Mouse (Mus musculus) embryonic fibroblast, embryonic 13.5 days (primary cell): ENCODE measurements around the gene Sfswap. TPM values are rescaled to one million over a fixed set of nuclear protein-coding genes. Genes with fewer than 3 reads are reported as not detected.
"Not testable (repeated sequence)": the region's sequence is repeated elsewhere in the genome, so short reads cannot be mapped to it uniquely, and the experiment has no call there.

Experiments used
- H3K27ac ChIP-seq: 2 replicates; pipeline ENCODE4 v1.5.1; 2012; ENCODE audit warnings: low read length, control low read depth, inconsistent platforms; ENCODE audit not compliant: insufficient read depth
- H3K4me1 ChIP-seq: 2 replicates; pipeline ENCODE4 v1.6.1; 2011; ENCODE audit warnings: low read length; ENCODE audit not compliant: control insufficient read depth, insufficient read depth
- H3K4me3 ChIP-seq: 2 replicates; pipeline ENCODE4 v1.5.1; 2011; ENCODE audit warnings: mild to moderate bottlenecking, control low read depth, low read length; ENCODE audit not compliant: insufficient read depth
- CTCF ChIP-seq: IDR thresholded peaks from 2 replicates; pipeline ENCODE4 v1.5.1; 2011; ENCODE audit warnings: mild to moderate bottlenecking, control low read depth, low read length, moderate library complexity, borderline replicate concordance; ENCODE audit not compliant: insufficient read depth
- POLR2A ChIP-seq: IDR thresholded peaks from 2 replicates; pipeline ENCODE4 v1.6.1; 2011; ENCODE audit warnings: low read depth, mild to moderate bottlenecking, control low read depth, low read length, moderate library complexity
- polyA plus RNA-seq: library from polyadenylated mRNA; stranded (reverse); fragments of >200 nt; gene quantifications from 2 replicates; pipeline ENCODE4 v1.2.4, GENCODE M21; 2011; ENCODE audit warnings: low read depth; ENCODE audit not compliant: missing spikeins, insufficient read length

Sfswap gene
- polyA plus RNA-seq, result 65.4 and 76.7 TPM in 2 replicates

DNA sequence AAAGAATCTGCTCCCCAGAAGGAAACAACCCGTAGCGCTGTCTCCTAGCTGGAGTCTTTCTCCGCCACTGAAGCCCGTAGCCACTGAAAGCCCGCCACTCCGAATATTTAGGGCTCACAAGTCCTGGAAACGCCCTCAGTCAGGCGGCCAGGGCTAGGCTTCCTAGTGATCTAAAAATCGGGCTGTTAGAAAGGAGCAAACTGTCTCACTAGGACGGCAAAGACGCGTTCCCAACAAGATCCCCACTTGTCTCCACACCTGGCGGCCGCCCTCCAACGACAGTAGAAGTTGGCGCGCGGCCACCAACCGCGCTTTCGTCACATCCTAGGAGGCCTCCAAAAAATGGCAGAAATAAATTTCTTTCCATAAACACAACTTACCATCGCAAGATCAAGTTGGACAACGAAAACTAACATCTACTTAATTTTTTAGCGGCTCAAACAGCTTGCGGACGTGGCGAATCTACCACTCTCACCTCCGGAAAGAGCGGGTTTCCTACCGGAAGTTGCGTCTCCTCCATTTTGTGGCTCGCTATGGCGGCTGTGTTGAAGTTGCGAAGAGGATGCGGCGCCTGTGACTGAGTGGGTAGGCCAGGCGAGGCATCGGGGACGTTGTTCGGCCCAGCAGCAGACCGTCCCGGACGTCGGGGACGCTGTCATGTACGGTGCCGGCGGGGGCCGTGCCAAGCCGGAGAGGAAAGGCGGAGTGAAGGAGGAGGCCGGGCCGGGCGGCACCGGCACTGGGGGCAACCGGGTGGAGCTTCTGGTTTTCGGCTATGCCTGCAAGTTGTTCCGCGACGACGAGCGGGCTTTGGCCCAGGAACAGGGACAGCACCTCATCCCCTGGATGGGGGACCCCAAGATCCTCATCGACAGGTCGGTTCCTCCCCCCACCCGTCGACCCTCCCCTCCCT lies at the start of gene Sfswap:
Gene Sfswap (plus strand): TSS at position 500 of the 913 bp plus-strand sequence.
- peak within 1 kb of the TSS; percentile 79 for H3K4me3 ChIP-seq
- H3K4me1 ChIP-seq, result peaks cover 8% of the 10 kb centered on the region
- H3K27ac ChIP-seq, result peak within 1 kb of the TSS; percentile 60
- TF ChIP-seq CTCF (no peak), POLR2A (peak; percentile 71)

DNA sequence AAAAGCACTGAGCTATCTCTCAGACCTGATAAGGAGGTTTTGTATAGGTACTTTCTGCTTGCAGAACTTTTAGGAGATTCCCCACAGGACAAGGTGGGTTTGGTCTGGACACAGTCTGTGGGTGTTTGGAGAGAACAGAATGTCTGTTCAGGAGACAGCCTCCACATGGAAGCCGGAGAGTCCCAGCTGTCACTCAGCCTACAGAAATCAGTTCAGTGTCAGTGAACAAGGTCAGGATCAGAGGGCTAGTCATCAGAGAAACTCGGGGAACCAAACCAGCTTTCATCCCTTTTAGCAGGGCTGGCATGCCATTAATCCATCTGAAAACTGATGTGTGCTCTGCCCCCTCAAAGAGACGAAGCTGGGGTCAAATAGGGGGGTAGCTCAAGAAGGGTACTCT lies 48.5 kb upstream of the Sfswap start:
- Histone ChIP-seq H3K4me3 (no peak overlapping the region), H3K4me1 (peaks cover 2% of the 10 kb centered on the region; the same call in 1 of the 2 replicates), H3K27ac (no peak overlapping the region)
- no peak for TF ChIP-seq CTCF
- no peak for TF ChIP-seq POLR2A

DNA sequence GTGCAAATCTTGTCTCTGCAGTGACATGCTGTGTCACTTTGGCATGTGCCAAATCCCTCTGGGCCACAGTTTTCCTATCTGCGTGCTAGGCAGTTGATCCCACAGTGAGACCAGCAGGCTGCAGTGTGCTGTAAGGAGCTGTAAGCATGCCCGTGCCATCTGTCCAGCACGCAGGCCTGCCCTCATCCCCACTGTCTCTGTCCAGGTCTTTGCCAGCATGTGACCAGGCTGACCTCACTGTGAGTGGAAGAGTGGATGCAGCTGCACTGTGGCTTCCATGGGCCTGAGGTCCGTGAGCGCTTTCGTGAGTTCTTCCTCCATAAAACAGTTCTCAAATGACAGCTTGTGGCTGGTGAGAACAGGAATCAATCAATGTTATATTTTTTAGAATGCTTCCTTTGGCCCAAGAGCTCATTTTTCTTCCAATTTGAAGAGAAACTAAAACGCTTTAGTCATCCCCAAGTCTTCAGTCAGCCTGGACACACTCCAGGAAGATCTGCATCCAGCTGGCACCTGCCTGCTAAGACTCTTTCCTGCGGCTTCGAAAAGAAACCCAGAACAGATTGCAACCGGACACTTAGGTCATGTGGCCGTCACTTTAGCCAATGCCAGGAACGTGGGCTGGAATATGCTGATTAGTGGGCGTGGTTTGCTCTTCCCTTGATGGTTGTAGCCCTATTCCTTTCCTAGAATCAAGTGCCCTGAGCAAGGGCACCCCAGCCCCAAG lies 46.1 kb upstream of the Sfswap start:
- Histone ChIP-seq H3K27ac (no peak overlapping the region), H3K4me1 (peaks cover 2% of the 10 kb centered on the region; the same call in 1 of the 2 replicates), H3K4me3 (no peak overlapping the region)
- no peak for TF ChIP-seq POLR2A
- peak; percentile 15; the same call in 1 of the 2 replicates for TF ChIP-seq CTCF

DNA sequence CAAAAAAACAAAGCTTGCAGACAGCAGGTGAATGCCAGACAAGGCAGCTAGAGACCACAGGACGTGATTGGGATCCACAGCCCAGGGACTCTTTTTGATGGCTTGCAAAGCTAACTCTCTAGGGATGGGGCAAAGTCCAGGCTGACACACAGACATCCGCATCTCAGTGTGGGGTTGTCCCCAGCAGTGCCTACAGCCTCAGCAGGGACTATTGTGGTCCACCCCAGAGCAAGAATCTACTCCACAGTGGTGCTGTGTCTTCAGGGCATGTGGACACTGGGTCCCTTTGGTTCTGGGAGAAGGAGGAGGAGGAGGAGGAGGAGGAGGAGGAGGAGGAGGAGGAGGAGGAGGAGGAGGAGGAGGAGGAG lies 45.5 kb upstream of the Sfswap start:
- no peak overlapping the region for H3K4me3 ChIP-seq
- no peak overlapping the region for H3K27ac ChIP-seq
- peaks cover 2% of the 10 kb centered on the region; the same call in 1 of the 2 replicates for H3K4me1 ChIP-seq
- TF ChIP-seq POLR2A, result no peak
- no peak for TF ChIP-seq CTCF

DNA sequence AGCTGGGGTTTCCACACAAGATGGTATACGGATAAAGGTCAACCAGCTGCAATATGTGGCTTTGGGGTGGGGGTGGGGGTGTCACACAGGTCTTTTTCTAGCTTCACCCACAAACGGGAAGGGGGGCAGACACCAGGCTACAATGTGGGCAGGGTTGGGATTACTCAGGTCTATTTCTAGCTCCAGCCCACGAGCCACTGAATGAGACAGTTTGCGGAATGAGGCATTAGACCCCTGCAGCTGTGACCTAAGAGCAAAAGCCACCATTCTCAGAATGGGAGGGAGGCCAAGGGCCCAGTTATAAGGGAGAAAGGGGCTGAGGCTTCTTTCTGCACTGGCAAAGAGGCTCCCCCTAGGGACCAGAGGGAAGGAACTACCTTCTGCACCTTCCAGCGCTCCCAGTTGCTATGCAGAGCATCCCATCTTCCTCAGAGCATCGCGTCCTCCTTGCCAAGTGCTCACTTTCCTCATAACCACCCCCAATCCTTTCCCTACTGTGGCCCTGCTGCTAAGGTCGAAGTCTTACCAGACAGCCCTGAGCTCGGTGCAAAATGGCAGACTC lies 44.4 kb upstream of the Sfswap start:
- Histone ChIP-seq H3K4me3 (no peak overlapping the region), H3K27ac (no peak overlapping the region), H3K4me1 (peaks cover 2% of the 10 kb centered on the region; the same call in 1 of the 2 replicates)
- TF ChIP-seq CTCF, result 0 out of 2 replicates have a peak, but pooled peaks have one; percentile 2
- TF ChIP-seq POLR2A, result no peak

DNA sequence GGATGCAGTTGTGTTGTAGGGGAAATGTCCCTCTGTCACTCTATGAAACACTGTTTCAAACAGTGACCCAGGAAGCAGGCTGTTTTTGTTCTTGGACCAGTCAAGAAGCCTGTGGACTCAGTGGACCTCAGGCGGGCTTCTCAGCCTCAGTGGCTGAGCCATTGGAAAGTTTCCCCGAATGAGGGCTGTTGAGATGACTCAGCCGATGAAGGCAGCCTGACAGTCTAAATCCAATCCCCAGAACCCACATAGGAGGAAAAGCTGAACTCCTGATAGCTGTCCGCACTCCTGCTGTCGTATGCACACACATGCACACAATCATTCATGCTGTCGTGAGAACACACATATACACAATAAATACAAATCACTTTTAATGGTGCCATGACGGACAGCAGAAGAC lies 42.9 kb upstream of the Sfswap start:
- TF ChIP-seq POLR2A (no peak), CTCF (no peak)
- Histone ChIP-seq H3K27ac (no peak overlapping the region), H3K4me1 (peaks cover 2% of the 10 kb centered on the region; the same call in 1 of the 2 replicates), H3K4me3 (no peak overlapping the region)

DNA sequence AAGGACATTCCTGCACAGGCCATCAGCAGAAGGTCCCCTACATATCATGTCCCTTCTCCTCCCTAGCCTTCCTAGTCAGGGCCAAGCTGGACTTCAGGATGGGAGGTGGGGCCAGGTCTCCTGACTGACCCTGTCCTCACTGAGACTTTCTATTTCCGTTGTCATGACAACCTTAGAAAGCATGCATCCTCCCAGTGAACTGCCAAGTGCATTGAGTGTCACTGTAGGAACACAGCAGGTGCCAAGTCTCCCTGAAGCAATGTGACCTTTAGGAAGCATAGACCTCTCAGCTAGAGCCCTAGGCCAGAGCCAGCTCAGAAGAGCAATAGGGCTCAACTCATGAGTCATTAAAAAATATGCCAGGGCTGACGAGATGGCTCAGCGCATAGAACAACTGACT lies 42.5 kb upstream of the Sfswap start:
- H3K4me3 ChIP-seq, result no peak overlapping the region
- no peak for TF ChIP-seq CTCF
- TF ChIP-seq POLR2A, result no peak
- peaks cover 2% of the 10 kb centered on the region; the same call in 1 of the 2 replicates for H3K4me1 ChIP-seq
- no peak overlapping the region for H3K27ac ChIP-seq

DNA sequence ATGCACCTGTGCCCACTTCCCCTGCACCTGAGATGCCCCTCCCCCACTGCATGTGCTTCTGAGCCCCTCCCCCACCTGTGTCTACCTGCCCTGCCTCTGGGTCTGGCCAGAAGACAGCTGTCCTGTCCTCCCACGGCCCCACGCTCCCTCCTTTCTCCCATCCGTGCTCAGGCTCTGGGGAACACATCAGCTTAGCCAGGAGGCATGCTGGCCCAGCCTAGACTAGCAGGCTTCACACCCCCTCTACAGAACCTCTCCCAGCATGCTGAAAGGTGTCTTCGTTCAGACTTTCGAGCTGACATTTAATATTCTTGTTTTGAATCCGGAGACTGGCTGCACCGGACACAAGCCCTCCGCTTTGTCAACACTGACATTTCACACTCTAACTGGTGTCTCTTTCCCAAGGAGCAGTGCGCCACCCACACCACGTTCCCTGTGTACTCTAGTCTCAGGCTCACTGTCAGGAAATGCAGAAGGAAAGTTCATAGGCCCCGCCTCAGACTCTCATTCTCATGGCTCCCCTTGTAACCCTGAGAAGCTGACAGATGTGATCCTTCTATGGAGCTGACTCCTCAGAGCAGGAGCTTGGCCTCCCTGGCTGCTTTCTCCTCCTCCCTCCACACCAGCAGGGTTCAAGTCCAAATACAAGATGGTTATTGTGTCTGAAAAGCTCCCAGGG lies 40.1 kb upstream of the Sfswap start:
- H3K4me1 ChIP-seq, result no peaks in the 10 kb centered on the region
- H3K4me3 ChIP-seq, result no peak overlapping the region
- H3K27ac ChIP-seq, result no peak overlapping the region
- TF ChIP-seq CTCF (no peak), POLR2A (no peak)

DNA sequence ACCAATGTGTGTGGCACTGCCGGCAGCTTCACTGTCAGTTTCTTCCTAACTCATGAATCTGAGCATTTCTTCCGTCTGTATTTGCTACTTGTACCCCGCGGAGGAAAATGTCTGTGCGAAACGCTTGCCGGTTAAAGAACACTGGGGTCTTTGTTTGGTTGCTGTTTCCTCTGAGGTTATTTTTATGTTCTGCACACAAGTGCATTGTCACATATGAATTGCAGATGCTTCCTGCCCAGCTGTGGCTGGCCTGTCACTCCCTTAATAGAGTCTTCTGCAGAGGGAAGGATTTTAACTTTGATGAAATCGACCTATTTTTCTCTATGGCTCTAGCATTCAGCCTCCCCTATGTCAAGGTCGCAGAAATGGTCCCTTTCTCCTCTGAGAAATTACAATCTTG lies 37.4 kb upstream of the Sfswap start:
- H3K4me3 ChIP-seq, H3K4me1 ChIP-seq, H3K27ac ChIP-seq: not testable (repeated sequence)
